Mouse (Mus musculus) myocyte (in vitro differentiated cells): ENCODE data around the gene Castor2.

ENCODE experiments used
- CEBPB ChIP-seq: IDR thresholded peaks from 2 replicates; pipeline ENCODE4 v1.6.1; 2011; ENCODE audit warnings: mild to moderate bottlenecking, moderate library complexity; ENCODE audit not compliant: poor library complexity, insufficient read depth, severe bottlenecking
- E2F4 ChIP-seq: IDR thresholded peaks from one replicate; pipeline ENCODE4 v1.6.1; 2011; ENCODE audit warnings: mild to moderate bottlenecking, control low read depth, moderate library complexity; ENCODE audit not compliant: insufficient read depth
- MAX ChIP-seq: IDR thresholded peaks from one replicate; pipeline ENCODE4 v1.6.1; 2011; ENCODE audit warnings: low read depth, mild to moderate bottlenecking, control low read depth
- MYOD1 ChIP-seq, 3 experiments: IDR thresholded peaks; one replicate each; pipeline ENCODE4 v1.6.1; 2011; ENCODE audit warnings: control low read depth in 2 of 3, low read depth in 2 of 3, mild to moderate bottlenecking in 2 of 3, moderate library complexity in 1 of 3; ENCODE audit not compliant: insufficient read length in 2 of 3, control insufficient read depth in 1 of 3
- POLR2A ChIP-seq: IDR thresholded peaks from one replicate; pipeline ENCODE4 v1.6.1; 2011; ENCODE audit warnings: low read depth, mild to moderate bottlenecking, control low read depth, moderate library complexity; ENCODE audit not compliant: insufficient read length
- POLR2AphosphoS2 ChIP-seq: IDR thresholded peaks from one replicate; pipeline ENCODE4 v1.6.1; 2011; ENCODE audit warnings: low read depth, control low read depth; ENCODE audit not compliant: insufficient read length
- SRF ChIP-seq: IDR thresholded peaks from one replicate; pipeline ENCODE4 v1.6.1; 2011; ENCODE audit warnings: low read depth; ENCODE audit not compliant: control insufficient read depth, insufficient read length
- TCF12 ChIP-seq: IDR thresholded peaks from one replicate; pipeline ENCODE4 v1.6.1; 2011; ENCODE audit warnings: mild to moderate bottlenecking, control low read depth; ENCODE audit not compliant: poor library complexity, insufficient read depth, severe bottlenecking
- TCF3 ChIP-seq: IDR thresholded peaks from one replicate; pipeline ENCODE4 v1.6.1; 2011; ENCODE audit warnings: low read depth, control low read depth; ENCODE audit not compliant: insufficient read length
- USF1 ChIP-seq: IDR thresholded peaks from one replicate; pipeline ENCODE4 v1.6.1; 2011; ENCODE audit warnings: low read depth, mild to moderate bottlenecking, control low read depth, moderate library complexity

GRCm38 (mm10) chr5:134085887-134086639, 13.4 kb upstream of the Castor2 start:
- no peak for TF ChIP-seq POLR2A
- no peak for TF ChIP-seq E2F4
- TF ChIP-seq USF1 = no peak
- no peak for TF ChIP-seq POLR2AphosphoS2
- TF ChIP-seq TCF3 = no peak
- no peak for TF ChIP-seq CEBPB
- no peak for TF ChIP-seq MYOD1 (IDR thresholded peaks at IDR 0.05; ENCODE audit: control insufficient read depth in 1 of 3, insufficient read length in 2 of 3, low read depth in 2 of 3)
- no peak for TF ChIP-seq TCF12
- no peak for TF ChIP-seq SRF
- TF ChIP-seq MAX = no peak
